Mouse (Mus musculus): ENCODE data around the gene Lhx4.

GRCm38 (mm10) chr1:155700886-155701285 lies 50.6 kb downstream of the Lhx4 start:
- TF ChIP-seq CTCF (conservative IDR thresholded peaks at IDR 0.05; ENCODE audit: low read length) (no peak), POU5F1 (IDR thresholded peaks at IDR 0.05; ENCODE audit: borderline replicate concordance, low read length) (no peak), NANOG (IDR thresholded peaks at IDR 0.05; ENCODE audit: borderline replicate concordance, low read length) (no peak)
